Comparison of ENCODE assay signal across 8 mouse cellular contexts in the genomic region with DNA sequence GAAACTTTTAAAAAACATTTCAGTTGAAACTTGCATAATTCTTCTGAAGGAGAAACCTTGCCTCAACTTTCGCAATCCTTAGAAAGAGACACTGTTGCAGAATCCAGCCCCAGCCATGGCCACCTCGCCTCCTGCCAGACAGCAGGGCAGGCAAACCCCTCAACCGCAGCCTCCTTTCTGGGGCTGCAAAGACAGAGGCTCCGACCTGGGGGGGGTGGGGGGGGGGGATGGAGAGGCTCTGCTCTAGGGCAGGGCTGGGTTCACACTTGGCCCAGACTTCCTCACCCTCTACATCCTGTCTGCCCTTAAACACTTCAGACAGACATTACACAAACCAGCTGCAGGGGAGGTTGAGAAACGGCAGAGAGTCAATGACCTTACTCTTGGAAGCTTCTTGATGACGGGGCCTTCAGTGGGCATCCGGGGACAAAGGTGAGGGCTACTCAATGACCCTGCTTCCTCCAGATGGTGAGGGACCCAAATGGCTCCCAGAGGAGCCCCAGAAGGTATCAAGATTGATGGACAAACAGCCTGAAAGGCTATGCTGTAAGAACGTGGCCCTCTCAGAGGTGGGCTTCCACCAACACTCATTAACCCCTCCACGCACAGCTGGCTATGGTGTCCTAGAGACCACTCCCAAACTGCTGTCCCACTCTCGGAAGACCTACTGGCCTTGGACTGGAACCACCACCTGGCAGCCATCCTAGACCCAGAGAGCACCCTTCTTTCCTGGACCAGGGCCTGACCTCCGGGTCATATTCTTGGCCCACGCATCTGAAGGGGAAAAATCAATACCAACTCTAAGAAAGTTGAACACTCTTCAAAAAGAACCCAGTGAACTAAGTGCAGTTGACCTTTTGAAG. TPM values are rescaled to one million over a fixed set of nuclear protein-coding genes. Genes with fewer than 3 reads are reported as not detected.
DNase-seq lines count a peak whose midpoint lies in the region; ATAC-seq and TF ChIP-seq lines count a peak whose summit lies in the region.

No protein-coding gene starts in this region.

- WGBS in hindbrain, postnatal 0 days, result 54% methylated on average over 12 of the region's 12 CpGs
- WGBS in liver, embryonic 16.5 days (ENCODE audit: insufficient replicate concordance), result 35% methylated on average over 12 of the region's 12 CpGs
- WGBS in neural tube, embryonic 12.5 days, result 52% methylated on average over 12 of the region's 12 CpGs

- no peaks in the 10 kb centered on the region for H3K36me3 ChIP-seq in hindbrain, postnatal 0 days (ENCODE audit: insufficient read depth, low read length)
- H3K36me3 ChIP-seq in liver, embryonic 16.5 days (ENCODE audit: control insufficient read depth, insufficient read depth), result no peaks in the 10 kb centered on the region
- H3K36me3 ChIP-seq in neural tube, embryonic 12.5 days, result no peaks in the 10 kb centered on the region

- H3K27me3 ChIP-seq in hindbrain, postnatal 0 days (ENCODE audit: insufficient read depth, low read length), result no peaks in the 10 kb centered on the region
- peaks cover 20% of the 10 kb centered on the region for H3K27me3 ChIP-seq in liver, embryonic 16.5 days (ENCODE audit: control insufficient read depth, insufficient read depth, low read depth, low read length)
- no peaks in the 10 kb centered on the region for H3K27me3 ChIP-seq in neural tube, embryonic 12.5 days (replicated peaks)

- H3K4me2 ChIP-seq in hindbrain, postnatal 0 days (ENCODE audit: low read depth, low read length), result peak overlapping the region; percentile 100
- peak overlapping the region; percentile 17 for H3K4me2 ChIP-seq in liver, embryonic 16.5 days (ENCODE audit: low read depth, low read length)
- peak overlapping the region; percentile 92 for H3K4me2 ChIP-seq in neural tube, embryonic 12.5 days (replicated peaks)

- peaks cover 66% of the 10 kb centered on the region for H3K4me1 ChIP-seq in hindbrain, postnatal 0 days (ENCODE audit: insufficient read depth, low read length)
- H3K4me1 ChIP-seq in liver, embryonic 16.5 days (ENCODE audit: control insufficient read depth, low read depth, low read length), result peaks cover 70% of the 10 kb centered on the region
- H3K4me1 ChIP-seq in neural tube, embryonic 12.5 days, result peaks cover 88% of the 10 kb centered on the region

- peak; percentile 97 for DNase-seq in heart, adult 11 months
- no peak for DNase-seq in heart, postnatal 4 days
- peak; percentile 59 for DNase-seq in embryo, embryonic 10.5 days (ENCODE audit: low spot score)
- no peak for DNase-seq in hindbrain, postnatal 0 days (ENCODE audit: low spot score)
- no peak for DNase-seq in urinary bladder, postnatal 10 days (ENCODE audit: low spot score)
- no peak for DNase-seq in frontal cortex, adult 2 months (ENCODE audit: extremely low spot score in 1 of 2, low spot score in 1 of 2)

- H3K4me3 ChIP-seq in hindbrain, postnatal 0 days (ENCODE audit: low read length), result no peak overlapping the region
- no peak overlapping the region for H3K4me3 ChIP-seq in liver, embryonic 16.5 days (ENCODE audit: low read depth, low read length)
- H3K4me3 ChIP-seq in neural tube, embryonic 12.5 days, result no peak overlapping the region

- no peaks in the 10 kb centered on the region for H3K9me3 ChIP-seq in hindbrain, postnatal 0 days (ENCODE audit: low read length)
- no peaks in the 10 kb centered on the region for H3K9me3 ChIP-seq in liver, embryonic 16.5 days (replicated peaks; ENCODE audit: control insufficient read depth, low read length)
- no peaks in the 10 kb centered on the region for H3K9me3 ChIP-seq in neural tube, embryonic 12.5 days

- H3K27ac ChIP-seq in hindbrain, postnatal 0 days, result no peak overlapping the region
- H3K27ac ChIP-seq in liver, embryonic 16.5 days (ENCODE audit: low read length), result 0 out of 2 replicates have a peak overlapping the region, but pooled peaks have one; percentile 6
- 0 out of 2 replicates have a peak overlapping the region, but pooled peaks have one; percentile 15 for H3K27ac ChIP-seq in neural tube, embryonic 12.5 days

- H3K9ac ChIP-seq in hindbrain, postnatal 0 days (replicated peaks; ENCODE audit: low read length), result 0 out of 2 replicates have a peak overlapping the region, but pooled peaks have one; percentile 3
- H3K9ac ChIP-seq in liver, embryonic 16.5 days (ENCODE audit: low read depth, low read length), result no peak overlapping the region
- 0 out of 2 replicates have a peak overlapping the region, but pooled peaks have one; percentile 5 for H3K9ac ChIP-seq in neural tube, embryonic 12.5 days

- no peak for ATAC-seq in hindbrain, postnatal 0 days
- peak; percentile 33 for ATAC-seq in liver, embryonic 16.5 days (ENCODE audit: low read depth)
- ATAC-seq in neural tube, embryonic 12.5 days (ENCODE audit: low FRiP score, low read depth), result no peak

- TF ChIP-seq CTCF in hindbrain, postnatal 0 days (IDR thresholded peaks at IDR 0.05; ENCODE audit: low read depth), result no peak

RNA-seq across cellular contexts. Expression of a gene that starts 4.9 kb away (rescaled TPM):
- 10 to 100 TPM; 93.8 to 98.1 TPM for total RNA-seq in heart, postnatal 4 days (2021)
- 69.8 and 71.3 TPM in 2 replicates for total RNA-seq in hindbrain, postnatal 0 days (2014; rRNA removed)
- 8.8 and 9.5 TPM in 2 replicates for polyA plus RNA-seq in hindbrain, postnatal 0 days (2015; fragmentation: Nextera tagmentation; extraction: Ambion mirVana)
- 2.4 and 2.5 TPM in 2 replicates for polyA plus RNA-seq in liver, embryonic 16.5 days (2015; fragmentation: Nextera tagmentation; extraction: Ambion mirVana)
- 12.3 and 13.2 TPM in 2 replicates for polyA plus RNA-seq in neural tube, embryonic 12.5 days (2016; fragmentation: Nextera tagmentation; extraction: Ambion mirVana)
- polyA plus RNA-seq in frontal cortex, adult 2 months (2012; rRNA removed), result 76.4 and 78.3 TPM in 2 replicates

RNA-seq across cellular contexts. Expression of a gene that starts 32.1 kb away (rescaled TPM):
- 10 to 100 TPM; 31.7 to 31.9 TPM for total RNA-seq in heart, postnatal 4 days (2021)
- total RNA-seq in hindbrain, postnatal 0 days (2014; rRNA removed), result 51.2 and 61.4 TPM in 2 replicates
- 60.8 and 62.5 TPM in 2 replicates for polyA plus RNA-seq in hindbrain, postnatal 0 days (2015; fragmentation: Nextera tagmentation; extraction: Ambion mirVana)
- polyA plus RNA-seq in liver, embryonic 16.5 days (2015; fragmentation: Nextera tagmentation; extraction: Ambion mirVana), result 17.1 and 18.6 TPM in 2 replicates
- 87.5 and 89.3 TPM in 2 replicates for polyA plus RNA-seq in neural tube, embryonic 12.5 days (2016; fragmentation: Nextera tagmentation; extraction: Ambion mirVana)
- polyA plus RNA-seq in frontal cortex, adult 2 months (2012; rRNA removed), result 41.0 and 42.9 TPM in 2 replicates

Comparison
In these comparisons a context has a peak if more than half of its experiments do, and no peak if none do; other contexts are left out.
1. DNase-seq: peak in heart, adult 11 months (single experiment) and embryo, embryonic 10.5 days (single experiment); none in heart, postnatal 4 days (single experiment), hindbrain, postnatal 0 days (single experiment), urinary bladder, postnatal 10 days (single experiment) and frontal cortex, adult 2 months (0 of 2).
2. H3K4me2 ChIP-seq: peak in every context shown above with its lines; median percentile 100 in hindbrain, postnatal 0 days; 92 in neural tube, embryonic 12.5 days; 17 in liver, embryonic 16.5 days.